9 mouse cellular contexts compared by ENCODE assay signal in genomic region chr4:136181367-136181766, GRCm38 (mm10). TPM values are rescaled to one million over a fixed set of nuclear protein-coding genes. Genes with fewer than 3 reads are reported as not detected.
DNase-seq lines count a peak whose midpoint lies in the region; ATAC-seq and TF ChIP-seq lines count a peak whose summit lies in the region.
"Had no signal": no experiment of that assay in that cellular context is flagged by ENCODE, and none has a peak within 500 bp of the region (broad histone marks: within the 10 kb centered on the region; RNA-seq: fewer than 3 reads in every experiment).

No protein-coding gene starts in this region.

- no peak for ATAC-seq in CD4-positive, CD25-positive, alpha-beta regulatory T cell, adult 4 months
- ATAC-seq in embryonic facial prominence, embryonic 15.5 days (ENCODE audit: insufficient number of reproducible peaks, low FRiP score, low TSS enrichment, low read depth) = no peak

- H3K27me3 ChIP-seq in embryonic facial prominence, embryonic 15.5 days = no peaks in the 10 kb centered on the region

- H3K9me3 ChIP-seq in embryonic facial prominence, embryonic 15.5 days (replicated peaks) = no peaks in the 10 kb centered on the region

- H3K9ac ChIP-seq in embryonic facial prominence, embryonic 15.5 days = no peak overlapping the region

- peak; percentile 52 for DNase-seq in CD4-positive, CD25-positive, alpha-beta regulatory T cell, adult 2 months (ENCODE audit: low read depth, low spot score)
- no peak for DNase-seq in layer of hippocampus, adult 2 months (ENCODE audit: low spot score in 2 of 2)
- DNase-seq in layer of hippocampus, adult 8-10 months (ENCODE audit: low spot score in 2 of 2) = no peak
- DNase-seq in lung, postnatal 36 days = peak; percentile 60
- DNase-seq in ovary, postnatal 10 days (ENCODE audit: low spot score) = no peak
- no peak for DNase-seq in right cerebral cortex, postnatal 10 days (ENCODE audit: low spot score in 2 of 2)
- DNase-seq: adrenal gland, adult 8-10 months had no signal

- peak overlapping the region; percentile 56; the same call in 1 of the 2 replicates for H3K4me3 ChIP-seq in layer of hippocampus, adult 2 months
- H3K4me3 ChIP-seq in embryonic facial prominence, embryonic 15.5 days (replicated peaks) = 0 out of 2 replicates have a peak overlapping the region, but pooled peaks have one; percentile 40

- TF ChIP-seq CTCF in layer of hippocampus, adult 2 months (conservative IDR thresholded peaks at IDR 0.05) = peak; percentile 65

- H3K36me3 ChIP-seq in embryonic facial prominence, embryonic 15.5 days = peaks cover 8% of the 10 kb centered on the region; the same call in 1 of the 2 replicates

- WGBS in embryonic facial prominence, embryonic 15.5 days = 25% methylated on average over 12 of the region's 12 CpGs

- H3K4me2 ChIP-seq in embryonic facial prominence, embryonic 15.5 days (replicated peaks) = peak overlapping the region; percentile 55

- no peak overlapping the region for H3K27ac ChIP-seq in layer of hippocampus, adult 2 months
- H3K27ac ChIP-seq in embryonic facial prominence, embryonic 15.5 days (replicated peaks) = peak overlapping the region; percentile 63; the same call in 1 of the 2 replicates

- H3K4me1 ChIP-seq in embryonic facial prominence, embryonic 15.5 days = peaks cover 41% of the 10 kb centered on the region

RNA-seq across cellular contexts. Expression of gene E2f2, which starts 9.2 kb away (rescaled TPM):
- 10 to 100 TPM; 14.5 to 29.6 TPM for polyA plus RNA-seq in CD4-positive, CD25-positive, alpha-beta regulatory T cell, adult 4 months (2017; shearing (Covaris generic))
- total RNA-seq in layer of hippocampus, adult 2 months (2021) = 1 to 10 TPM in 1 of 2 experiments, under 1 TPM in 1; 0.74 to 1.5 TPM
- total RNA-seq in layer of hippocampus, adult 8-10 months (2022) = 1 to 10 TPM in 2 of 4 experiments, under 1 TPM in 2; 0.57 to 1.2 (median 0.98) TPM
- 10.1 and 12.5 TPM in 2 replicates for polyA plus RNA-seq in embryonic facial prominence, embryonic 15.5 days (2015; fragmentation: Nextera tagmentation; extraction: Ambion mirVana)

RNA-seq across cellular contexts. Expression of gene Asap3, which starts 24.8 kb away (rescaled TPM):
- polyA plus RNA-seq in CD4-positive, CD25-positive, alpha-beta regulatory T cell, adult 4 months (2017; shearing (Covaris generic)) = not detected
- total RNA-seq in layer of hippocampus, adult 2 months (2021) = 1 to 10 TPM; 2.5 to 3.1 TPM
- 1 to 10 TPM; 2.5 to 6.3 (median 4.6) TPM for total RNA-seq in layer of hippocampus, adult 8-10 months (2022)
- polyA plus RNA-seq in embryonic facial prominence, embryonic 15.5 days (2015; fragmentation: Nextera tagmentation; extraction: Ambion mirVana) = 13.3 and 14.1 TPM in 2 replicates

RNA-seq across cellular contexts. Expression of gene Id3, which starts 38.1 kb away (rescaled TPM):
- 100 to 1,000 TPM; 388 to 433 TPM for polyA plus RNA-seq in CD4-positive, CD25-positive, alpha-beta regulatory T cell, adult 4 months (2017; shearing (Covaris generic))
- total RNA-seq in layer of hippocampus, adult 2 months (2021) = 10 to 100 TPM; 45.1 to 47.4 TPM
- total RNA-seq in layer of hippocampus, adult 8-10 months (2022) = 10 to 100 TPM; 40.5 to 59.5 (median 48.7) TPM
- polyA plus RNA-seq in embryonic facial prominence, embryonic 15.5 days (2015; fragmentation: Nextera tagmentation; extraction: Ambion mirVana) = 432 and 441 TPM in 2 replicates

Comparison
In these comparisons a context has a peak if more than half of its experiments do, and no peak if none do; other contexts are left out.
1. DNase-seq: peak in CD4-positive, CD25-positive, alpha-beta regulatory T cell, adult 2 months (single experiment) and lung, postnatal 36 days (single experiment); none in layer of hippocampus, adult 2 months (0 of 2), layer of hippocampus, adult 8-10 months (0 of 2), ovary, postnatal 10 days (single experiment) and right cerebral cortex, postnatal 10 days (0 of 2).